Mouse (Mus musculus) E14TG2a.4 (cell line): ENCODE results near the gene Mrpl37.

Experiments used
- CTCF ChIP-seq: conservative IDR thresholded peaks from 2 replicates; pipeline ENCODE4 v1.5.1; 2014; ENCODE audit warnings: low read length
- NANOG ChIP-seq: IDR thresholded peaks from 2 replicates; pipeline ENCODE4 v1.6.1; 2014; ENCODE audit warnings: borderline replicate concordance, low read length, mixed read lengths
- POU5F1 ChIP-seq: IDR thresholded peaks from 2 replicates; pipeline ENCODE4 v1.6.1; 2014; ENCODE audit warnings: low read length, borderline replicate concordance

- TF ChIP-seq CTCF (no peak), NANOG (no peak), POU5F1 (no peak)
Measured at GRCm38 (mm10) chr4:107020287-107021000, 46.2 kb downstream of the Mrpl37 start.
